Mouse (Mus musculus) brain, embryonic 14.5 days (tissue): ENCODE measurements at regions not wholly inside any gene's neighbourhood (a gene's known extent, or its start where the extent isn't known, plus 50 kb on each side); places are given as distances from the start of the nearest gene placed in this dataset.

Experiments used
- CTCF ChIP-seq: fragments of 200-500 bp; IDR thresholded peaks from 2 replicates; pipeline ENCODE4 v1.5.1; 2012; ENCODE audit warnings: inconsistent platforms, mild to moderate bottlenecking, moderate library complexity, borderline replicate concordance; ENCODE audit not compliant: insufficient read depth, insufficient read length; ENCODE audit errors: extremely low read depth
- POLR2A ChIP-seq: fragments of 200-500 bp; IDR thresholded peaks from 2 replicates; pipeline ENCODE4 v1.6.1; 2012; ENCODE audit warnings: mild to moderate bottlenecking, inconsistent platforms, borderline replicate concordance; ENCODE audit not compliant: poor library complexity, insufficient read depth, insufficient read length, severe bottlenecking; ENCODE audit errors: extremely low read depth

- TF ChIP-seq POLR2A = no peak
- peak; percentile 95 for TF ChIP-seq CTCF
These were observed 61.5 kb upstream of the Dab2 start for GRCm38 (mm10) chr15:6238133-6238532.
